Mouse (Mus musculus) stomach, postnatal 0 days (tissue): ENCODE measurements around the gene Ywhaq.

ENCODE experiments used
- CTCF ChIP-seq: IDR thresholded peaks from 2 replicates; pipeline ENCODE4 v1.5.1; 2016; ENCODE audit warnings: antibody characterized with exemption, low read depth, mild to moderate bottlenecking, moderate library complexity
- EP300 ChIP-seq: optimal IDR thresholded peaks from 2 replicates; pipeline ENCODE3; 2016; ENCODE audit warnings: antibody characterized with exemption

DNA sequence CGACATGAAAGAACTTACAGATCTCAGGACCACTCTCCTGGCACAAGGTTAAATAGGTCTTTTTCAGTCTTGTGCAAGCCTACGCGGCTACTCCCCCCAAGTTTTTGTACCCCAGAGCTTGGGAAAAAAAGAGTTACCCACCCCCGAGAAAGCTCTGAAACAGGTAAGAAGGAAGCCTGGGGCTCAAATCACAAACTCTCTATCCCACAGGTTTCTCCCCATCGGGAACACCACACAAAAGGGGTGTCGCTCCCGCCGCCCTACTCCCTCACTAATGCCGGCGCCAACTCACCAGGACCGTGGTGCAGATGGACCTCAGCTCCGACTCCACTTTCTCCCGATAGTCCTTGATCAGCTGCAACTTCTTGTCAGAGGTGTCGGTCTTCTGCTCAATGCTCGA lies 931 bp downstream of the Ywhaq start:
- TF ChIP-seq CTCF (no peak), EP300 (no peak)
